Mouse (Mus musculus): ENCODE measurements around the gene Magea5. TPM values are rescaled to one million over a fixed set of nuclear protein-coding genes. Genes with fewer than 3 reads are reported as not detected.
"Not testable (repeated sequence)": the region's sequence is repeated elsewhere in the genome, so short reads cannot be mapped to it uniquely, and the experiment has no call there.

The Magea5 gene
- total RNA-seq (2017), result not detected in 3 replicates

GRCm38 (mm10) chrX:155063045-155063444 lies at the start of gene Magea5:
TSS of gene Magea5 (minus strand) at chrX:155063145.
- not testable (repeated sequence) for ATAC-seq (replicated peaks; ENCODE audit: insufficient number of reproducible peaks, low FRiP score, low TSS enrichment, poor library complexity, severe bottlenecking)

- no peak for ATAC-seq (replicated peaks; ENCODE audit: insufficient number of reproducible peaks, low FRiP score, low TSS enrichment, poor library complexity, severe bottlenecking)
Measured at GRCm38 (mm10) chrX:155098024-155098423, 35.1 kb upstream of the Magea5 start.

GRCm38 (mm10) chrX:155093566-155093965 lies 30.6 kb upstream of the Magea5 start, which contains the start of gene Magea2:
TSS of gene Magea2 (minus strand) at chrX:155093666.
- not testable (repeated sequence) for ATAC-seq (replicated peaks; ENCODE audit: insufficient number of reproducible peaks, low FRiP score, low TSS enrichment, poor library complexity, severe bottlenecking)

GRCm38 (mm10) chrX:155089693-155090092 lies 26.7 kb upstream of the Magea5 start, which contains the start of gene Magea1:
TSS of gene Magea1 (minus strand) at chrX:155089793.
- not testable (repeated sequence) for ATAC-seq (replicated peaks; ENCODE audit: insufficient number of reproducible peaks, low FRiP score, low TSS enrichment, poor library complexity, severe bottlenecking)

Other genes starting within 250 kb of the Magea5 start
- not detected in 3 replicates for gene Cldn34b1, start 172.9 kb downstream of the Magea5 start, total RNA-seq (2017)
- not detected in 3 replicates for gene Magea6, start 127.2 kb downstream of the Magea5 start, total RNA-seq (2017)
- not detected in 3 replicates for gene Magea3, start 113.6 kb downstream of the Magea5 start, total RNA-seq (2017)
- gene Magea8, start 67.3 kb downstream of the Magea5 start, total RNA-seq (2017), result not detected in 3 replicates
- not detected in 3 replicates for gene Magea1, start 26.6 kb upstream of the Magea5 start, total RNA-seq (2017)
- gene Magea2, start 30.5 kb upstream of the Magea5 start, total RNA-seq (2017), result not detected in 3 replicates
- not detected in 3 replicates for gene Cldn34b2, start 65.3 kb upstream of the Magea5 start, total RNA-seq (2017)
- gene Sat1, start 153.3 kb upstream of the Magea5 start, total RNA-seq (2017), result 2,269 to 2,897 TPM (median 2,355 TPM) in 3 replicates
- gene Acot9, start 199.3 kb upstream of the Magea5 start, total RNA-seq (2017), result 93.2 to 185 TPM (median 176 TPM) in 3 replicates

Data from monocyte, adult 5-6 weeks (primary cell).